Mouse (Mus musculus) limb, embryonic 14.5 days (tissue): Measurements from ENCODE around the gene Klhdc4. TPM values are rescaled to one million over a fixed set of nuclear protein-coding genes. Genes with fewer than 3 reads are reported as not detected.
A peak's percentile ranks its signal among the peaks of the same experiment; 100 is the strongest.

ENCODE experiments used
- ATAC-seq: fragments of 200-750 bp; cut with Nextera tagmentation; 2 replicates; pipeline ENCODE4 v1.8.0; 2017; ENCODE audit warnings: low read depth, moderate number of reproducible peaks, moderate TSS enrichment; ENCODE audit not compliant: low FRiP score
- DNase-seq: peaks from one replicate; pipeline ENCODE4 v3.0.0-alpha.2; 2015; ENCODE audit warnings: low spot score
- H3K27ac ChIP-seq: fragments of 300-500 bp; sonication (generic); replicated peaks from 2 replicates; pipeline ENCODE4 v1.5.1; 2014; ENCODE audit warnings: low read depth, mild to moderate bottlenecking, low read length, moderate library complexity, mixed read lengths
- H3K27me3 ChIP-seq: fragments of 300-500 bp; sonication (generic); 2 replicates; pipeline ENCODE4 v1.6.1; 2014; ENCODE audit warnings: low read length, mixed read lengths; ENCODE audit not compliant: control insufficient read depth, insufficient read depth
- H3K36me3 ChIP-seq: fragments of 300-500 bp; sonication (generic); 2 replicates; pipeline ENCODE4 v1.6.1; 2014; ENCODE audit warnings: mild to moderate bottlenecking, low read length, moderate library complexity, mixed read lengths; ENCODE audit not compliant: control insufficient read depth, insufficient read depth
- H3K4me1 ChIP-seq: fragments of 300-500 bp; sonication (generic); 2 replicates; pipeline ENCODE4 v1.6.1; 2014; ENCODE audit warnings: antibody characterized with exemption, low read length, mixed read lengths; ENCODE audit not compliant: control insufficient read depth, insufficient read depth
- H3K4me2 ChIP-seq: fragments of 300-500 bp; sonication (generic); replicated peaks from 2 replicates; pipeline ENCODE4 v1.6.1; 2014; ENCODE audit warnings: low read depth, mild to moderate bottlenecking, low read length, moderate library complexity; ENCODE audit not compliant: severe bottlenecking
- H3K4me3 ChIP-seq: fragments of 300-500 bp; sonication (generic); replicated peaks from 2 replicates; pipeline ENCODE4 v1.5.1; 2014; ENCODE audit warnings: low read length
- H3K9ac ChIP-seq: fragments of 300-500 bp; sonication (generic); 2 replicates; pipeline ENCODE4 v1.6.1; 2014; ENCODE audit warnings: mild to moderate bottlenecking, low read depth, low read length, moderate library complexity; ENCODE audit not compliant: severe bottlenecking
- H3K9me3 ChIP-seq: fragments of 300-500 bp; sonication (generic); 2 replicates; pipeline ENCODE4 v1.6.1; 2016; ENCODE audit warnings: low read length; ENCODE audit not compliant: control insufficient read depth
- POLR2A ChIP-seq: fragments of 200-500 bp; IDR thresholded peaks from 2 replicates; pipeline ENCODE4 v1.8.0; 2012; ENCODE audit warnings: inconsistent platforms, mild to moderate bottlenecking, moderate library complexity, borderline replicate concordance; ENCODE audit not compliant: insufficient read depth, insufficient read length; ENCODE audit errors: extremely low read depth
- WGBS: fragments of 180-500 bp; shearing (Covaris S2); extraction: QIAGEN DNeasy Blood & Tissue Kit; methylation state at CpG from one replicate; pipeline ENCODE4 v1.1.7; 2014; 5-methylcytosine and 5-hydroxymethylcytosine counted together
- polyA plus RNA-seq, 2 experiments: library from polyadenylated mRNA; depleted of rRNA in 1 of 2; stranded (reverse) in 1 of 2; unstranded in 1 of 2; fragments of >200 nt; fragmentation: Nextera tagmentation in 1 of 2; extraction: Ambion mirVana in 1 of 2; gene quantifications; 2 replicates each; pipeline versions ENCODE4 v1.2.1 to v1.2.3; 2012 to 2014

The Klhdc4 gene
- polyA plus RNA-seq, 2 experiments = 32.0 to 37.2 TPM

DNA sequence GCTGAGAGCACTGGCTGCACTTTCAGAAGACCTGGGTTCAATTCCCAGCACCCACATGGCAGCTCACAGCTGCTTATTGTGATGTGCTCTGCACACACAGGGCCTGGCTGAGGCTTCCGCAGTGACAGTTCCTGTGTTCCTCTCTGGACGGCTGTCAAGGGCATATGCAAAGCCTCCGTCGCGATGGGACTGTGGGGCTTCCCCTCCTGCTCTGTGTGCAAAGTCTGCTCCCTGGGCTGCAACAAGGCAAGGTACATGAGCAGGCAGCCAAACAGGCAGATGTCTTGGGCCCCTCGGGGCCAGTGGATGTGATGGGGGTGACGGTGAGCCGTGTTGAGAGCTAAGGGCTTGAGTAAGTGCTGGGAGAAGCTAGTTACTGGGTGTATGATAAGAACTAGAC lies 40.6 kb downstream of the Klhdc4 start:
- ATAC-seq = no peak
- Histone ChIP-seq H3K9ac (no peak overlapping the region), H3K4me3 (no peak overlapping the region), H3K4me1 (0 out of 2 replicates have a peak, but pooled peaks cover 3% of the 10 kb centered on the region), H3K27ac (no peak overlapping the region), H3K9me3 (no peaks in the 10 kb centered on the region), H3K4me2 (no peak overlapping the region), H3K36me3 (no peaks in the 10 kb centered on the region), H3K27me3 (no peaks in the 10 kb centered on the region)
- TF ChIP-seq POLR2A = no peak
- 83% methylated on average over 8 of the region's 8 CpGs for WGBS
- no peak for DNase-seq

DNA sequence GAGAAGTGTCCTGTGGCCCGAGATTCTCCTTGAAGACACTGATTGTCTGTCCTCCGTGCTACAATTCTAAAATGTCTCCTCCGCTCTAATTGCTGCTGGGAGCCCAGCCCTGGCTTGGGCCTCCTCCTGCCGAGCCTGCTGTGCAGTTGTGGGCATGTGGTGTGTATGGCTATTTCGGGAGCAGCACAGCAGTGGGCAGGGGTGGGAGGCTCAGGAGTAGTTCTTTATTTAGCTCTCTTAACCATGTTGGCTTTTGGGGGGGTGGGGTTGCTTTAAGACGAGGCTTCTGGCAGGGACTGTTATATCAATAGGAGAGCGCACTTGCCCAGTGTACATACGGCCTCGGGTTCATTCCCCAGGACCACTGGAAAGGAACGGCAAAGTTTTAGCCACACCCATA lies 42.8 kb downstream of the Klhdc4 start:
- peaks cover 3% of the 10 kb centered on the region; the same call in 1 of the 2 replicates for H3K4me1 ChIP-seq
- H3K9me3 ChIP-seq = no peaks in the 10 kb centered on the region
- no peak overlapping the region for H3K4me3 ChIP-seq
- 50% methylated on average over 10 of the region's 10 CpGs for WGBS
- H3K27ac ChIP-seq = no peak overlapping the region
- no peaks in the 10 kb centered on the region for H3K36me3 ChIP-seq
- H3K4me2 ChIP-seq = no peak overlapping the region
- peak; percentile 17 for DNase-seq
- peak; percentile 64 for ATAC-seq
- no peak for TF ChIP-seq POLR2A
- no peak overlapping the region for H3K9ac ChIP-seq
- H3K27me3 ChIP-seq = no peaks in the 10 kb centered on the region

- ATAC-seq = no peak
- 70% methylated on average over 5 of the region's 5 CpGs for WGBS
- no peaks in the 10 kb centered on the region for H3K36me3 ChIP-seq
- H3K27ac ChIP-seq = no peak overlapping the region
- peaks cover 3% of the 10 kb centered on the region; the same call in 1 of the 2 replicates for H3K4me1 ChIP-seq
- H3K9me3 ChIP-seq = no peaks in the 10 kb centered on the region
- TF ChIP-seq POLR2A = no peak
- no peak overlapping the region for H3K9ac ChIP-seq
- H3K27me3 ChIP-seq = no peaks in the 10 kb centered on the region
- DNase-seq = no peak
- H3K4me2 ChIP-seq = no peak overlapping the region
- no peak overlapping the region for H3K4me3 ChIP-seq
Measured at GRCm38 (mm10) chr8:121782493-121782892, 46.9 kb downstream of the Klhdc4 start.

- ATAC-seq (no peak), DNase-seq (no peak)
- no peak for TF ChIP-seq POLR2A
- H3K9ac ChIP-seq = no peak overlapping the region
- H3K27ac ChIP-seq = no peak overlapping the region
- no peak overlapping the region for H3K4me2 ChIP-seq
- H3K4me1 ChIP-seq = no peaks in the 10 kb centered on the region
- H3K4me3 ChIP-seq = no peak overlapping the region
- H3K9me3 ChIP-seq = no peaks in the 10 kb centered on the region
- WGBS = 87% methylated on average over 12 of the region's 12 CpGs
- no peaks in the 10 kb centered on the region for H3K27me3 ChIP-seq
- no peaks in the 10 kb centered on the region for H3K36me3 ChIP-seq
Measured at GRCm38 (mm10) chr8:121773876-121774275, 55.5 kb downstream of the Klhdc4 start.

- H3K36me3 ChIP-seq = no peaks in the 10 kb centered on the region
- TF ChIP-seq POLR2A = no peak
- no peaks in the 10 kb centered on the region for H3K4me1 ChIP-seq
- no peak overlapping the region for H3K27ac ChIP-seq
- WGBS = 36% methylated on average over 17 of the region's 19 CpGs
- H3K9me3 ChIP-seq = no peaks in the 10 kb centered on the region
- no peak overlapping the region for H3K4me2 ChIP-seq
- ATAC-seq (no peak), DNase-seq (no peak)
- H3K4me3 ChIP-seq = no peak overlapping the region
- no peaks in the 10 kb centered on the region for H3K27me3 ChIP-seq
- no peak overlapping the region for H3K9ac ChIP-seq
Measured at GRCm38 (mm10) chr8:121770845-121771752, 58.3 kb downstream of the Klhdc4 start.

DNA sequence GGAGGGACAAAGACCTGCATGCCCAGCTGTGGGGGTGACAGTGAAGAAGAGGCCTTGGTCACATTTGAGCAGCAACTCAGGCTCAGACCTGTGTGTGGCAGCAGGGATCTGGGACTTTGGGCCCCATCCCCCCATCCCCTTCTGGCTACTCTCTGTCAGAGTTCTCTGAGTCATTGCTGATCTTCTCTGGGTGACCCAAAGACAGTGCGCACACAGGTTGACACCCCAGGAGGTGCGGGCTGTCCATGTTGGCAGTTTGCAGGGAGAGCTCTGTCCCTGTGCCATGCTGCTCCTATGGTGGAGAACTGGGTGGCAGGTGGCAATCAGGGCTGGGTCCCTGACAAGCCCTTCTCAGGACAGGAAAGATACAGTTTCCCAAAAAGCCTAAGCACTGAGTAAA lies 59.7 kb downstream of the Klhdc4 start:
- Histone ChIP-seq H3K9me3 (no peaks in the 10 kb centered on the region), H3K36me3 (no peaks in the 10 kb centered on the region), H3K27ac (no peak overlapping the region), H3K4me3 (no peak overlapping the region), H3K9ac (0 out of 2 replicates have a peak overlapping the region, but pooled peaks have one; percentile 25), H3K4me2 (no peak overlapping the region), H3K4me1 (no peaks in the 10 kb centered on the region), H3K27me3 (no peaks in the 10 kb centered on the region)
- TF ChIP-seq POLR2A = no peak
- DNase-seq = no peak
- ATAC-seq = no peak
- WGBS = 94% methylated on average over 2 of the region's 2 CpGs
